Mouse (Mus musculus): ENCODE measurements at regions not wholly inside any gene's neighbourhood (a gene's known extent, or its start where the extent isn't known, plus 50 kb on each side); places are given as distances from the start of the nearest gene placed in this dataset.

DNA sequence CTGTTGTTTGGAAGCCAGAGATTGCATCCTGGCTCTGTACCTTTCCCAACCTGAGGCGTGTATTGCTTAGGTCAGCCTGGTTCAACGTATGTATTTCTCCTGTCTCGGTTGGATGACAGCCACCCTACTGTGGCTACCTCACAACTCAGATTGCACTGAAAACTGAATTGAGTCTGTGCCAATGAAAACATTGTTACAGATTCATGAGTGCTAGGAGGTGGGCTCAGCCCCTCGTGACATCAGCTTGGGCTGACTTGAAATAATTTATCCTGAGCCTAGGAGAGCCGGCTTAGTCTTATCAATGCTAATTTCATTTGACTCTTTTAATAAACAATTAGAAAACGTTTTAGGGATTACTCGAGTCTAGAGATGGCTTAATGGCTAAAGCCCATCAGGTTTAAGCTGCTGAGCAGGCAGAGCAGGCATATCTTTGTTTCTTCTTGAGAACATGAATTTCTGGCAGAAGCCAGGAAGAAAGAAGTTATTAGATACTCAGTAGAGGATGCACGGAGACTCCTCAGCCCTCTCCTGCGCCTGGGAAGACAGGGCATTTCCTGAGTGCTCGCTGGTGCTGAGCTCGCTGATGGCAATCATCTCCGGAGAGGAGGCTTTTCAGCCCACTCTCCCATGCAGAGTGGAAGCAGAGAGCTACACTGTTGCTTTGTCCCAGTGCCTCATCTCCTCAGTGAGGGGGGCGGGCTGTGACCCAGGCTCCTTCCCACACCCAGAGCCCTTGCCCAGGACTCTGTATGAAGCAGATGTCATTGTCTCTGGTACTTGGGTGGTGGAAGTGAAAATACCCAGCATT lies 120.9 kb upstream of the Trpc7 start:
- TF ChIP-seq ZMIZ1 (IDR thresholded peaks at IDR 0.05; ENCODE audit: low read depth, low read length), result no peak
- no peak for TF ChIP-seq ELF1 (IDR thresholded peaks at IDR 0.05; ENCODE audit: low read depth, low read length)
- no peak for TF ChIP-seq EP300 (IDR thresholded peaks at IDR 0.05; ENCODE audit: low read length)
- TF ChIP-seq USF1 (IDR thresholded peaks at IDR 0.05; ENCODE audit: low read depth, low read length), result no peak
- no peak for TF ChIP-seq POLR2A (IDR thresholded peaks at IDR 0.05; ENCODE audit: low read depth, low read length)
- TF ChIP-seq CHD2 (IDR thresholded peaks at IDR 0.05; ENCODE audit: low read length), result no peak
- no peak for TF ChIP-seq CTCF (conservative IDR thresholded peaks at IDR 0.05 in 1 of 2, IDR thresholded peaks at IDR 0.05 in 1 of 2; ENCODE audit: low read depth in 2 of 2, low read length in 2 of 2)
- no peak for TF ChIP-seq HCFC1 (IDR thresholded peaks at IDR 0.05; ENCODE audit: low read depth, low read length)
- no peak for TF ChIP-seq ZNF384 (IDR thresholded peaks at IDR 0.05; ENCODE audit: low read depth, low read length)

Data from CH12.LX (cell line).